Mouse (Mus musculus): Measurements from ENCODE around the gene Trim30b. TPM values are rescaled to one million over a fixed set of nuclear protein-coding genes. Genes with fewer than 3 reads are reported as not detected.
A peak's percentile ranks its signal among the peaks of the same experiment; 100 is the strongest.
"Not testable (repeated sequence)": the region's sequence is repeated elsewhere in the genome, so short reads cannot be mapped to it uniquely, and the experiment has no call there.

Trim30b gene
- total RNA-seq (2021) = not detected

DNA sequence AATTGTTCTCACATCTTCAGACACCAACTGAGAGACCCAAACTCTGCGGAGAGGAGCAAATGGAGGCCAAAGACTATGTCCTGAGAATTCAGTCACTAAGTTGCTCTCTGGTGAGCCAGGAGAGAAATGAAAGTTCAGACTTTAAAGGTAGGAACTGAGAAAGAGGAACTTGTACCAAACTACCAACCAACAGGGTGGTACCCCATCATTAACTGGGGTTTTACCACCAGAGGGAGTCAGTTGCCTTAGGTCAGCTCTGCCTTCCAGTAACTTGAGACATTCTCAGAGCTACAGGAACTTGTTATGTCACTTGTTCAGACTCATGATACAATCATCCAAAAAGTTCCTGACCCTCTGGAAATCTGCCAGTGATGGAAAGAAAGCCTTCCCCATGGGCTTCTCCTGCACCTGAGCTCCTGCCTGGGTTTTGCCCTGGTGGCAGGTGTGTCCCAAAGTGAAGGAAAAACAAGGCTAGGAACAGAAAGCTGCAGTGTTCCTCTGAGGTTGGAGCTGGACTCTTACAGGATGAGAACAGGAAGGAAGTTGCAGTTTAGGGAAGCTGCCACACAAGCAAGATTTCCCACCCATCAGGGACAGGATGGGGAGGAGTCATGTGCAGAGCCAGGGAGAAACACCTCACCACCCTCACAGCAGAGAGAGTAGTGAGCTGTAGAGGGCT, at the start of gene Trim30b:
TSS of gene Trim30b (minus strand) at position 149 of the 679 bp plus-strand sequence.
- intact Hi-C loops (cut with DNase I) = no loop called here
- DNase-seq = peak; percentile 12 to 15

- no peak for DNase-seq
- intact Hi-C loops (cut with DNase I) = no loop called here
These were observed 34.8 kb upstream of the Trim30b start for GRCm38 (mm10) chr7:104404460-104404950.

DNA sequence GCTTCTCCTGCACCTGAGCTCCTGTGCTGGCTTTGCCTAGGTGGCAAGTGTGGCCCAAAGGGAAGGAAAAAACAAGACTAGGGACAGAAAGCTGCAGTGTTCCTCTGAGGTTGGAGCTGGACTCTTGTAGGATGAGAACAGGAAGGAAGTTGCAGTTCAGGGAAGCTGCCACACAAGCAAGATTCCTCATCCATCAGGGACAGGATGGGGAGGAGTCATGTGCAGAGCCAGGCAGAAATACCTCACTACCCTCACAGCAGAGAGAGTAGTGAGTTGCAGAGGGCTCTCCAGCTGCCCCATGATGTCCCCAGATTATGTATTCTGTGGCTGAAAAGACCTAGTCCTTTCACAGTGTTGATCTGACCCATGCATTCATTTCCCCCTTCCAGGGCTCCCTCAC, 31.5 kb upstream of the Trim30b start:
- DNase-seq = peak in 1 of 2 experiments; percentile 1
- intact Hi-C loops (cut with DNase I) = no loop called here

- no peak for DNase-seq
- intact Hi-C loops (cut with DNase I) = no loop called here
These were observed 31.0 kb upstream of the Trim30b start, which contains the start of gene Trim30c for GRCm38 (mm10) chr7:104400698-104401097. Trim30c (minus strand) TSS chr7:104400837.

DNA sequence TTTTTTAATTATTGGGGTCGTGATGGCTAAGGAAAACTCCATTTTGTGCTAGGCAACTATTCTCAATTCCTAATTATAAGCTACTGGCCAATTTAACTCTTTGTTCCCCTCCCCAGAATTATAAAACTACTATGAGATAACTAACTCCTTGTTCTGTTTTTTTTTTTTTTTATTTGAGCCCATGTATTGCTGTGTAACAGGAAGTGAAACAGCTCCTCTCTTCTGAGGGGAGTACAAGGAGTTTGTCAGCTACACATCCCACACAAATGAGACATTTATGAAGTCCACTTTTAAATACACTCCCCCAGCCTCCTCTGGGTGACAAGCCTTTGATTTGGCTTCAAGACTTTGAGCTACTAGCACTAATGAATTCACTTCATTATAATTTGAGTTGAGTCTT, 28.8 kb upstream of the Trim30b start:
- no peak for DNase-seq
- intact Hi-C loops (cut with DNase I) = no loop called here

GRCm38 (mm10) chr7:104366339-104366738, 3.3 kb downstream of the Trim30b start:
- intact Hi-C loops (cut with DNase I) = no loop called here

DNA sequence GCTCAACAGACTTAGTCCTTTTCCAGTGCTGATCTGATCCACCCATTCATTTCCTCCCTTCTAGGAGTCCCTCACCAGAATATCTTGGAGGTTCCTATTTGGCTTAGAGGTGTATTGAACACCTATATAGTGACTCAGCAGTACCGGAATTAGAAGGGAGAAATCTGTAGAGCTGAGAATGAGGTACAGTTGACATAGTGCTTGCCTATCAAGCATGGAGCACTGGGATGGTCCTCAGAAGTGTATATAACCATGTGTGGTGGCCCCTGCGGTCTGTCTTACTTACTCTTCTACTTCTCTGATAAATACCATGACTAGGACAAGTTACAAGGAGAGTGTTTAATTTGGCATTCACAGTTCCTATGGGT, 16.1 kb downstream of the Trim30b start:
- intact Hi-C loops (cut with DNase I) = no loop called here
- no peak for DNase-seq

More at GRCm38 (mm10) chr7:104366339-104366738, 3.3 kb downstream of the Trim30b start:
- no peak for DNase-seq

- intact Hi-C loops (cut with DNase I) = no loop called here
- peak; percentile 83 to 85 for DNase-seq
These were observed 16.7 kb downstream of the Trim30b start, which contains the start of gene Trim12c for GRCm38 (mm10) chr7:104352717-104353599. Trim12c (minus strand) TSS chr7:104353362.

- DNase-seq; intact Hi-C loops (cut with DNase I): not testable (repeated sequence)
These were observed 21.6 kb downstream of the Trim30b start for GRCm38 (mm10) chr7:104348043-104348442.

- DNase-seq; intact Hi-C loops (cut with DNase I): not testable (repeated sequence)
These were observed 28.9 kb downstream of the Trim30b start for GRCm38 (mm10) chr7:104340744-104341143.

- intact Hi-C loops (cut with DNase I); DNase-seq: not testable (repeated sequence)
These were observed 34.1 kb downstream of the Trim30b start for GRCm38 (mm10) chr7:104335547-104335946.

GRCm38 (mm10) chr7:104329171-104329570, 40.5 kb downstream of the Trim30b start, which contains the start of gene Trim34b:
Trim34b (plus strand) TSS chr7:104329471.
- intact Hi-C loops (cut with DNase I); DNase-seq: not testable (repeated sequence)

- intact Hi-C loops (cut with DNase I) = no loop called here
- no peak for DNase-seq
These were observed 47.7 kb downstream of the Trim30b start for GRCm38 (mm10) chr7:104322028-104322427.

DNA sequence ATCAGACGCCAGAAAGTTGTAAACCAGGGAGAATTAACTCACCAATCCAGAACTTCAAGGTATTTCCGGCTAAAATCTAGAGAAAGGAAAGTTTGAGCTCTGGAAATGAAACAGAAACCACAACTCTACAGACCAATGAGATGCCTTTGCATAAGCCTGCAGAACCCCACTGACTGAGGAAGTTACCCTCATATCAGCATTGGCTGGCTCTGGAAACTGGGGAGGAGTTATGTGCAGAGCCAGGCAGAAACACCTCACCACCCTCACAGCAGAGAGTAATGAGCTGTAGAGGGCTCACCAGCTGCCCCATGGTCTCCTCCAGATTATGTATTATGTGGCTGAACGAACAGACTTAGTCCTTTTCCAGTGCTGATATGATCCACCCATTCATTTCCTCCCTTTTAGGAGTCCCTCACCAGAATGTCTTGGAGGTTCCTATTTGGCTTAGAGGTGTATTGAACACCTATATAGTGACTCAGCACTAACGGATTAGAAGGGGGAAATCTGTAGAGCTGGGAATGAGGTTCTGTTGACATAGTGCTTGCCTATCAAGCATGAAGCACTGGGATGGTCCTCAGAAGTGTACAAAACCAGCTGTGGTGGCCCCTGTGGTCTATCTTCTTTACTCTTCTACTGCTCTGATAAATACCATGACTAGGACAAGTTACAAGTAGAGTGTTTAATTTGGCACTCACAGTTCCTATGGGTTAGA, 54.2 kb downstream of the Trim30b start, which contains the start of gene Trim12a:
TSS of gene Trim12a (minus strand) at position 98 of the 712 bp plus-strand sequence.
- intact Hi-C loops (cut with DNase I); DNase-seq: not testable (repeated sequence)

DNA sequence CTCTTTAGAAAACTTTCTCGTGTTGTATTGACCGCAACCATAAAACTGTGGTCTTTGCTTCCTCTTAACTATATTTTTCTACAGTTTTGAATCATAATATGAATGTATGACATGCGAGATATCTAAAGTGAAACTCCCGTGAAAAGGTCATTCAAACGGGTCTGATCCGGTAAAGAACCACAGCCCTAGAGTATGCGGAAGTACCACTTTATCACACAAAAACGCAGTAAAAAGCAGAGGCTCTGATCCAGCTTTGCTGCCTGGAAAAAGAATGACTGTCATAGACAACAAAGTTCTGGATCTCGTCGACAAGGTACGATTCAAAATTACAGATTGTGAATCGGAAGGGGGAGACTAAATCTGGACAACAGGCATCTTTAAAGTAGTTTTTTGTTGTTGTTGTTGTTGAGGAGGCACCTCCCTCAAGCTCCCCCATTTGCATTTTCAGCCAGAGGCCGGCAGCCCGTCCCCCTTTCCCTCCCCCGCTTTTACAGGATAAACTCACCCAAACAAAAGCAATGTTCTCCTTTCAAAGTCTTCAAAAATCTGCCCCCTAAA, 54.8 kb downstream of the Trim30b start:
- DNase-seq = peak; percentile 23 to 45
- intact Hi-C loops (cut with DNase I) = no loop called here

Other genes with a start within 250 kb of the Trim30b start
- not detected for gene Ubqln5, start 240.1 kb downstream of the Trim30b start, total RNA-seq (2021)
- gene Olfr643, start 232.5 kb downstream of the Trim30b start, total RNA-seq (2021) = not detected
- gene Ubqln3, start 226.6 kb downstream of the Trim30b start, total RNA-seq (2021) = not detected
- not detected for gene Ubqlnl, start 219.3 kb downstream of the Trim30b start, total RNA-seq (2021)
- gene Olfm5, start 205.1 kb downstream of the Trim30b start, total RNA-seq (2021) = not detected
- gene Olfr648, start 186.5 kb downstream of the Trim30b start, total RNA-seq (2021) = not detected
- gene Olfr649, start 173.9 kb downstream of the Trim30b start, total RNA-seq (2021) = not detected
- 1 to 10 TPM in 1 of 2 experiments, under 1 TPM in 1; 0.45 to 1.7 TPM for gene Trim6, start 151.1 kb downstream of the Trim30b start, total RNA-seq (2021)
- 1 to 10 TPM; 3.9 to 4.8 TPM for gene Trim34a, start 125.4 kb downstream of the Trim30b start, total RNA-seq (2021)
- gene Trim5, start 81.8 kb downstream of the Trim30b start, total RNA-seq (2021) = 1 to 10 TPM; 2.2 to 3.4 TPM
- 1 to 10 TPM; 7.0 to 7.2 TPM for gene Trim12a, start 54.4 kb downstream of the Trim30b start, total RNA-seq (2021)
- gene Trim34b, start 40.4 kb downstream of the Trim30b start, total RNA-seq (2021) = under 1 TPM; 0.26 to 0.35 TPM
- gene Trim12c, start 16.5 kb downstream of the Trim30b start, total RNA-seq (2021) = 1 to 10 TPM; 4.5 to 4.9 TPM
- not detected for gene Trim30c, start 31.0 kb upstream of the Trim30b start, total RNA-seq (2021)
- 1 to 10 TPM; 1.6 to 2.5 TPM for gene Trim30a, start 95.3 kb upstream of the Trim30b start, total RNA-seq (2021)
- gene Trim30d, start 138.0 kb upstream of the Trim30b start, total RNA-seq (2021) = under 1 TPM; 0.26 to 0.67 TPM
- not detected for gene Olfr651, start 180.2 kb upstream of the Trim30b start, total RNA-seq (2021)
- not detected for gene Olfr652, start 191.0 kb upstream of the Trim30b start, total RNA-seq (2021)
- not detected for gene Olfr653, start 207.4 kb upstream of the Trim30b start, total RNA-seq (2021)
- not detected for gene Olfr654, start 217.1 kb upstream of the Trim30b start, total RNA-seq (2021)
- gene Olfr655, start 231.9 kb upstream of the Trim30b start, total RNA-seq (2021) = not detected
- gene Olfr656, start 244.1 kb upstream of the Trim30b start, total RNA-seq (2021) = not detected

All from heart, postnatal 10 days (tissue).